Comparison of ENCODE assay signal across 8 mouse cellular contexts in the genomic region with DNA sequence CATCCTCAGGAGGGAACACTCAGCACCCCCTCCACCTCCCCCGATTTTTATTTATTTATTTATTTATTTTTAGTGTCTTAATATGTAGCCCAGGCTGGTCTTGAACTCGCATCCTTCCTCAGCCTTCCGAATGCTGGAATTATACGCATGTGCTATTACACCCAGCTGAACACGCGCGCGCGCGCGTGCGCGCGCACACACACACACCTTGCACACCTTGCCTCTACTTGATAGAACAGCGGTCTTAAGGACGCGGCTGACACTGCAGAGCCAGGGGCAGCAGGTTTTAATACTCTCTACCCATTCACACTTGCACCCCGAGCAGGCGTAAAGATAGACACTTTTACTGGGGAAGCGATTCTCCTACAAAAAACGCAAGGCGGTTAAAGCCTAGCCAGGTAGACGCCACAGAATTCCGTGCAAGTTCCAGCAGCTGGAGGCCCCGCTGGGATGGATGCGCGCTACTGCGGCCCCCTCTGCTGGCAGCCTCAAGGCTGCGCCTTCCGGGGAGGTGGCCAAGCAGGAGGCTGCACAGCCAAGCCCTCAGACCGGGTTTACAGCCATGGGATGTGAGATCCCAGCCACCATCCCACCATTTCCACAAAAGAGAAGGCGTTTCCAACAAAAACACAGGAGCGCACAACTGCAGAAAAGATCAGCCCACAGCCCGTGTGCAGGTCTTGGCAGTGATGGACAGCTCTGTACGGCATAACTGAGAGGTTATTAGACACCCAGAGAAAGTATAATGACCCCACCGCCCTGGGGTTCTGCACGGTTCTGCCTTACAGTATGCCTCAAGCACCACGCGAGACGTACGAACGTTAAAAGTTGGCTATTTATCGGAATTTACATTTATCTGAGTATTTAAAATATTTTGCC.
DNase-seq lines count a peak whose midpoint lies in the region; TF ChIP-seq lines count a peak whose summit lies in the region.

No protein-coding gene starts in this region.

- no peak overlapping the region for H3K27ac ChIP-seq in forebrain, embryonic 10.5 days
- H3K27ac ChIP-seq in layer of hippocampus, adult 2 months, result no peak overlapping the region

- peak; percentile 84 for TF ChIP-seq CTCF in layer of hippocampus, adult 2 months (conservative IDR thresholded peaks at IDR 0.05)

- H3K4me1 ChIP-seq in forebrain, embryonic 10.5 days, result peaks cover 52% of the 10 kb centered on the region

- H3K36me3 ChIP-seq in forebrain, embryonic 10.5 days (replicated peaks), result no peaks in the 10 kb centered on the region

- peak overlapping the region; percentile 39 for H3K4me3 ChIP-seq in forebrain, embryonic 10.5 days
- no peak overlapping the region for H3K4me3 ChIP-seq in layer of hippocampus, adult 2 months

- WGBS in forebrain, embryonic 10.5 days, result 19% methylated on average over 43 of the region's 43 CpGs

- H3K27me3 ChIP-seq in forebrain, embryonic 10.5 days (ENCODE audit: poor library complexity, severe bottlenecking), result peaks cover 99% of the 10 kb centered on the region

- no peaks in the 10 kb centered on the region for H3K9me3 ChIP-seq in forebrain, embryonic 10.5 days

- DNase-seq in layer of hippocampus, adult 18-20 months (ENCODE audit: low spot score in 2 of 2), result peak; percentile 9 to 59
- DNase-seq in layer of hippocampus, adult 9-11 months, result no peak
- DNase-seq in forebrain, embryonic 10.5 days (ENCODE audit: extremely low spot score, low spot score), result peak; percentile 75
- peak; percentile 19 for DNase-seq in heart, postnatal 25 days (ENCODE audit: low spot score)
- peak; percentile 42 to 46 for DNase-seq in layer of hippocampus, adult 2 months (ENCODE audit: low spot score in 2 of 2)
- DNase-seq in lung, postnatal 14 days, result peak; percentile 75
- DNase-seq in right cerebral cortex, postnatal 14 days, result peak; percentile 71
- no peak for DNase-seq in spleen, postnatal 36 days (ENCODE audit: low spot score in 2 of 2)

- intact Hi-C loops in heart, postnatal 25 days (cut with DNase I), result loop anchor here (5.0 kb wide), 1 partner anchor 348 kb away; no protein-coding TSS in a partner anchor

Comparison
In these comparisons a context has a peak if more than half of its experiments do, and no peak if none do; other contexts are left out.
1. DNase-seq: peak in layer of hippocampus, adult 18-20 months (2 of 2), forebrain, embryonic 10.5 days (single experiment), heart, postnatal 25 days (single experiment), layer of hippocampus, adult 2 months (2 of 2), lung, postnatal 14 days (single experiment) and right cerebral cortex, postnatal 14 days (single experiment); none in layer of hippocampus, adult 9-11 months (single experiment) and spleen, postnatal 36 days (0 of 2).